Mouse (Mus musculus) stomach, embryonic 16.5 days (tissue): ENCODE measurements around the gene Tbc1d30. TPM values are rescaled to one million over a fixed set of nuclear protein-coding genes. Genes with fewer than 3 reads are reported as not detected.

Source experiments
- ATAC-seq: fragments of 200-750 bp; cut with Nextera tagmentation; 2 replicates; pipeline ENCODE4 v1.8.0; 2017; ENCODE audit warnings: moderate number of reproducible peaks, moderate TSS enrichment; ENCODE audit not compliant: insufficient read depth, low FRiP score
- H3K27ac ChIP-seq: fragments of 300-500 bp; sonication (generic); 2 replicates; pipeline ENCODE4 v1.5.1; 2014; ENCODE audit warnings: low read length
- H3K27me3 ChIP-seq: fragments of 300-500 bp; sonication (generic); 2 replicates; pipeline ENCODE4 v1.6.1; 2014; ENCODE audit warnings: low read length, control low read depth, mixed read lengths; ENCODE audit not compliant: control insufficient read depth, insufficient read depth
- H3K36me3 ChIP-seq: fragments of 300-500 bp; sonication (generic); 2 replicates; pipeline ENCODE4 v1.6.1; 2014; ENCODE audit warnings: low read length; ENCODE audit not compliant: control insufficient read depth, insufficient read depth
- H3K4me1 ChIP-seq: fragments of 300-500 bp; sonication (generic); 2 replicates; pipeline ENCODE4 v1.6.1; 2014; ENCODE audit warnings: low read length, control low read depth, mixed read lengths; ENCODE audit not compliant: control insufficient read depth, insufficient read depth
- H3K4me2 ChIP-seq: fragments of 300-500 bp; sonication (generic); 2 replicates; pipeline ENCODE4 v1.6.1; 2014; ENCODE audit warnings: low read depth, low read length, mixed read lengths
- H3K4me3 ChIP-seq: fragments of 300-500 bp; sonication (generic); replicated peaks from 2 replicates; pipeline ENCODE4 v1.5.1; 2014; ENCODE audit warnings: mild to moderate bottlenecking, low read length
- H3K9ac ChIP-seq: fragments of 300-500 bp; sonication (generic); 2 replicates; pipeline ENCODE4 v1.6.1; 2014; ENCODE audit warnings: low read length
- H3K9me3 ChIP-seq: fragments of 300-500 bp; sonication (generic); replicated peaks from 2 replicates; pipeline ENCODE4 v1.6.1; 2016; ENCODE audit warnings: low read length, control low read depth; ENCODE audit not compliant: control insufficient read depth
- WGBS: fragments of 180-500 bp; shearing (Covaris S2); extraction: QIAGEN DNeasy Blood & Tissue Kit; methylation state at CpG from one replicate; pipeline ENCODE4 v1.1.7; 2014; 5-methylcytosine and 5-hydroxymethylcytosine counted together
- polyA plus RNA-seq: library from polyadenylated mRNA; unstranded; fragments of >200 nt; fragmentation: Nextera tagmentation; extraction: Ambion mirVana; gene quantifications from 2 replicates; pipeline ENCODE4 v1.2.1, GENCODE M21; 2015

The Tbc1d30 gene
- polyA plus RNA-seq, 1 experiment from 2014 or later: 5.8 TPM

GRCm38 (mm10) chr10:121274964-121275363 is 76.1 kb downstream of the Tbc1d30 start:
- WGBS: 86% methylated on average over 1 of the region's 1 CpGs
- Histone ChIP-seq H3K9me3 (no peaks in the 10 kb centered on the region), H3K27ac (no peak overlapping the region), H3K4me1 (no peaks in the 10 kb centered on the region), H3K27me3 (no peaks in the 10 kb centered on the region), H3K4me3 (no peak overlapping the region), H3K4me2 (no peak overlapping the region), H3K36me3 (0 out of 2 replicates have a peak, but pooled peaks cover 4% of the 10 kb centered on the region), H3K9ac (no peak overlapping the region)
- ATAC-seq: no peak

GRCm38 (mm10) chr10:121271002-121271401 is 80.1 kb downstream of the Tbc1d30 start:
- Histone ChIP-seq H3K4me3 (no peak overlapping the region), H3K4me1 (no peaks in the 10 kb centered on the region), H3K27ac (no peak overlapping the region), H3K9me3 (no peaks in the 10 kb centered on the region), H3K27me3 (no peaks in the 10 kb centered on the region), H3K36me3 (0 out of 2 replicates have a peak, but pooled peaks cover 4% of the 10 kb centered on the region), H3K9ac (no peak overlapping the region), H3K4me2 (no peak overlapping the region)
- ATAC-seq: no peak
- WGBS: 84% methylated on average over 8 of the region's 8 CpGs

DNA sequence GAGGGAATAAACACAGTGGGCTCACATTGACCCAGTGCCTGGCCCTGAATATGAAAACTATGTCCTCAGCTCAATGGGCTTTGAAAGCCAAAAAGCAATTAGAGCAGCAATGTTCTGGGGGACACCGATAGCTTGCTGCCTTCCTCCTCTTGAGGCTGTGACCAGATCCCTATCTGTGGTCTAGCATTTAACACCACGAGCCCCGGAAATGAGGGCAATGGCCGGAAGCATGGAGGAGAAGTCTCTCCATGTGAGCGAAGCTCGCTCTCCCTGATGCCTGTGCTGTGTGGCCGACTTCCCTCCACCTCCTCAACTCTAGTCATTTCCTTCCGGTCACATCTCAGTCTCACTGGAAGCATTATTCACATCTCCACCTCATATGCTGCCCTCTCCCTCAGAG is 82.3 kb downstream of the Tbc1d30 start:
- 87% methylated on average over 8 of the region's 8 CpGs for WGBS
- no peaks in the 10 kb centered on the region for H3K9me3 ChIP-seq
- no peaks in the 10 kb centered on the region for H3K4me1 ChIP-seq
- ATAC-seq: no peak
- no peak overlapping the region for H3K4me3 ChIP-seq
- no peak overlapping the region for H3K9ac ChIP-seq
- 0 out of 2 replicates have a peak, but pooled peaks cover 4% of the 10 kb centered on the region for H3K36me3 ChIP-seq
- no peak overlapping the region for H3K4me2 ChIP-seq
- H3K27ac ChIP-seq: no peak overlapping the region
- H3K27me3 ChIP-seq: no peaks in the 10 kb centered on the region

- Histone ChIP-seq H3K4me1 (no peaks in the 10 kb centered on the region), H3K4me3 (peak overlapping the region; percentile 22; the same call in 1 of the 2 replicates), H3K9ac (no peak overlapping the region), H3K36me3 (no peaks in the 10 kb centered on the region), H3K4me2 (peak overlapping the region; percentile 55), H3K27me3 (no peaks in the 10 kb centered on the region), H3K9me3 (no peaks in the 10 kb centered on the region), H3K27ac (no peak overlapping the region)
- 36% methylated on average over 7 of the region's 7 CpGs for WGBS
- no peak for ATAC-seq
Measured at GRCm38 (mm10) chr10:121264204-121264575, 86.9 kb downstream of the Tbc1d30 start.

GRCm38 (mm10) chr10:121263520-121264203 is 87.4 kb downstream of the Tbc1d30 start:
- peak; percentile 62; the same call in 1 of the 2 replicates for ATAC-seq
- peak overlapping the region; percentile 55 for H3K4me2 ChIP-seq
- H3K9me3 ChIP-seq: no peaks in the 10 kb centered on the region
- H3K36me3 ChIP-seq: no peaks in the 10 kb centered on the region
- H3K9ac ChIP-seq: peak overlapping the region; percentile 28; the same call in 1 of the 2 replicates
- no peaks in the 10 kb centered on the region for H3K4me1 ChIP-seq
- peak overlapping the region; percentile 35; the same call in 1 of the 2 replicates for H3K27ac ChIP-seq
- 39% methylated on average over 21 of the region's 21 CpGs for WGBS
- no peaks in the 10 kb centered on the region for H3K27me3 ChIP-seq
- H3K4me3 ChIP-seq: peak overlapping the region; percentile 22

GRCm38 (mm10) chr10:121262206-121262605 is 88.9 kb downstream of the Tbc1d30 start:
- H3K4me2 ChIP-seq: no peak overlapping the region
- H3K27me3 ChIP-seq: no peaks in the 10 kb centered on the region
- H3K36me3 ChIP-seq: no peaks in the 10 kb centered on the region
- no peak overlapping the region for H3K4me3 ChIP-seq
- no peak for ATAC-seq
- no peaks in the 10 kb centered on the region for H3K9me3 ChIP-seq
- WGBS: 88% methylated on average over 8 of the region's 8 CpGs
- H3K4me1 ChIP-seq: no peaks in the 10 kb centered on the region
- H3K9ac ChIP-seq: no peak overlapping the region
- H3K27ac ChIP-seq: no peak overlapping the region

- Histone ChIP-seq H3K4me2 (no peak overlapping the region), H3K27ac (no peak overlapping the region), H3K27me3 (no peaks in the 10 kb centered on the region), H3K4me3 (no peak overlapping the region), H3K4me1 (no peaks in the 10 kb centered on the region), H3K9me3 (no peaks in the 10 kb centered on the region), H3K36me3 (no peaks in the 10 kb centered on the region), H3K9ac (no peak overlapping the region)
- no peak for ATAC-seq
- WGBS: 55% methylated on average over 6 of the region's 6 CpGs
Measured at GRCm38 (mm10) chr10:121261036-121261592, 90.0 kb downstream of the Tbc1d30 start.

- ATAC-seq: peak; percentile 37; the same call in 1 of the 2 replicates
- 23% methylated on average over 17 of the region's 17 CpGs for WGBS
Measured at GRCm38 (mm10) chr10:121256115-121256825, 94.8 kb downstream of the Tbc1d30 start.

GRCm38 (mm10) chr10:121255465-121255864 is 95.6 kb downstream of the Tbc1d30 start:
- WGBS: 89% methylated on average over 5 of the region's 5 CpGs
- Histone ChIP-seq H3K9ac (no peak overlapping the region), H3K4me2 (no peak overlapping the region)

More at GRCm38 (mm10) chr10:121256115-121256825, 94.8 kb downstream of the Tbc1d30 start:
- H3K27ac ChIP-seq: no peak overlapping the region
- H3K27me3 ChIP-seq: no peaks in the 10 kb centered on the region
- no peak overlapping the region for H3K4me2 ChIP-seq
- H3K4me1 ChIP-seq: no peaks in the 10 kb centered on the region
- no peaks in the 10 kb centered on the region for H3K9me3 ChIP-seq
- no peak overlapping the region for H3K9ac ChIP-seq
- H3K36me3 ChIP-seq: no peaks in the 10 kb centered on the region
- no peak overlapping the region for H3K4me3 ChIP-seq

More at GRCm38 (mm10) chr10:121255465-121255864, 95.6 kb downstream of the Tbc1d30 start:
- H3K4me3 ChIP-seq: no peak overlapping the region
- H3K4me1 ChIP-seq: no peaks in the 10 kb centered on the region
- H3K27ac ChIP-seq: no peak overlapping the region
- H3K36me3 ChIP-seq: no peaks in the 10 kb centered on the region
- ATAC-seq: no peak
- no peaks in the 10 kb centered on the region for H3K27me3 ChIP-seq
- H3K9me3 ChIP-seq: no peaks in the 10 kb centered on the region
